Mouse (Mus musculus) adrenal gland, postnatal 10 days (tissue): ENCODE measurements at regions not wholly inside any gene's neighbourhood (a gene's known extent, or its start where the extent isn't known, plus 50 kb on each side); places are given as distances from the start of the nearest gene placed in this dataset.
"Not testable (repeated sequence)": the region's sequence is repeated elsewhere in the genome, so short reads cannot be mapped to it uniquely, and the experiment has no call there.

Source experiments
- DNase-seq: peaks from one replicate; pipeline ENCODE4 v3.0.0; 2021; ENCODE audit warnings: mixed read lengths

- DNase-seq: no peak
Measured at GRCm38 (mm10) chr14:48842861-48843260, 169.2 kb upstream of the Otx2 start.

DNA sequence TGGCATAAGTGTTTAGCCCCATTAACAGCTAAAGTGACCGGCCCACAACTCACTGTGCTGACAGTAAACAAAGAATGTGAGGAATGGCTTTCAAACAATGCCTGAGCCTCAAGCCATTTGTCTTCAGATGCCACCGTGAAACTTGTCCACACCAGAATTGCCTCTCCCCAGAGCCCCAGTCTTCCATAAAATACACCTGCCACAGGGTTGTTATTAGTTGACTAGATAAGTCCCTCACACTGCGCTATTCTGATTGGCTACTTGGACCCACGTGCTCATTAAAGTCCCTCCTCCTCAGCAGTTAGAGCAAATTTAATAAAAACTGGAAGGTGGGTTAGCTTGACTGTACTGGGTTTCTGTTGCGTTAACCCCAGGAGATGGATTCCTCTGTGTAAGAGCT lies 167.7 kb upstream of the Otx2 start:
- DNase-seq: no peak

- DNase-seq: no peak
Measured at GRCm38 (mm10) chr14:48837181-48837580, 163.6 kb upstream of the Otx2 start.

- DNase-seq: no peak
Measured at GRCm38 (mm10) chr14:48836071-48836470, 162.5 kb upstream of the Otx2 start.

DNA sequence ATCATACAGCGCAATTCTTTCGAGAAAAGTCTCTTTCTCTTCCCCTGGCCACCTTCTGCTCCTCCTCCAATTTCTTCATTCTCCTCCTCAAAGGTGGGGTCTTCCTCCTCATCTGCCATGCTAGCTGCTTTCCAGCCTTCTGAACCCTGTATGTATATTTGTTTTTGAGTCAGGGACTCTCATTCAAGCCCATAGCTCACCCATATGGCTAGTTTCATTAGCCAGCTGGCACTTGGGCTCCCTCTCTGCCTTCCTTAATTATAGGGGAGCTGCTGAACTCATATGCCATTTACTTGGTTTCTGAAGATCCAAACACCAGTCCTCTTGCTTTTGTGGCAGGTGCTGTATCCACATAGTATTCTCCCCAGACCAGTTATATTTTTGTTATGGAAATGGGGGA lies 160.8 kb upstream of the Otx2 start:
- DNase-seq: no peak

DNA sequence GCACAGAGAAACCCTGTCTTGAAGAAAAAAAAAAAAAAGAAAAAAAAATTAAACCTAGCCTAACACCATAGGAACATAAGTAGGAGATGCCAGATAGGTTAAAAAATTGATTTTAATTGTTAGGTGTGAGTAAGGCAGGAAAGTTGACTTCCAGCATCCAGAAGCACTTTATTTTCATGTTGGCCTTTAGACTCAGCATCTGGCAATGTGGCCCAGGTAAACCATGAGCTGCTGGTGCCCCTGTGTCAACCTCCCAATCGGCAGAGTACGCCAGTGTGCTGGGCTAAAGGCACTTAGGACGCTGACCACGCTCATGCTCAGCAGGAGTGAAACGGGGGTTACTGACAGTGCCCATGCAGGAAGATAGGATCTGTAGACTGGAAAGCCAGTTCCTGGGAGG lies 152.8 kb upstream of the Otx2 start:
- DNase-seq: no peak

- DNase-seq: no peak
Measured at GRCm38 (mm10) chr14:48824375-48824774, 150.8 kb upstream of the Otx2 start.

DNA sequence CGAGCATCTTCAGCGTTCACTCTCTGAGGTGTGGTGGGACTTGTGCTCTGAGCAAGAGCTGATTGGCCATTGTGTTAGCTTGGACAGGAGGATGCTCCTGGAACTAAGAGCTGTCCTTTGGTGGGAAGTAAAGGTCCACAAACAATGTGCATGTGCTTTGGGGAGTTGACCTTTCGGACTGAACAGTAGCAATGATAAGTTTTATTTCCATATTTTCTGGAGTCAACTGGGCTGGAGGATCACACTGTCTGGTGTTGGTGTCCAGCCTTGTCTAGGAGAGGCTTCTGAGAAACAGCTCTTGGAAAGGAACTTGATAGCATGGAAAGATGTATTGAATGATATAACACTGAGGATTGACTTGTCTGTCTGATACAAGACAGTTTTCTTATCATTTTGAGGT lies 142.3 kb upstream of the Otx2 start:
- DNase-seq: no peak

GRCm38 (mm10) chr14:48815231-48815728 lies 141.7 kb upstream of the Otx2 start:
- no peak for DNase-seq

GRCm38 (mm10) chr14:48812741-48813495 lies 139.3 kb upstream of the Otx2 start:
- no peak for DNase-seq

GRCm38 (mm10) chr14:48804098-48804497 lies 130.5 kb upstream of the Otx2 start:
- no peak for DNase-seq

GRCm38 (mm10) chr14:48801283-48801682 lies 127.7 kb upstream of the Otx2 start:
- no peak for DNase-seq

- no peak for DNase-seq
Measured at GRCm38 (mm10) chr14:48800857-48801256, 127.2 kb upstream of the Otx2 start.

DNA sequence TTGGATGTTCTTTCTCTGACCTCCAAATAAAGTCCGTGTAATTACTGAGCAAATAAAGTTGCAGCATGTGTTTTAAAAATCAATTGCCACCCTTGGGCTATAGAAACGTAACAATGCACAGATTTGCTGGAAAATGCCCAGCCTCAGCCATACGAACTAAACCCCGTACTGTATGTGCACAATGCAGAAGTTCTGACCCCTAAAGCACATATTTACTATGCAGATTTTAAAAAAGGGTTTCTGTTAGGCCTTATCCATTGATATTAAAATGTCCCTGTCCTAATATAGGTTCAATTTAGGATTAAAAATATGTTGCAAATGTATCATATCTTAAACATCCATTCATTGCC lies 126.5 kb upstream of the Otx2 start:
- no peak for DNase-seq

- DNase-seq: no peak
Measured at GRCm38 (mm10) chr14:48799442-48800099, 126.0 kb upstream of the Otx2 start.

GRCm38 (mm10) chr14:48791507-48791906 lies 117.9 kb upstream of the Otx2 start:
- DNase-seq: no peak

DNA sequence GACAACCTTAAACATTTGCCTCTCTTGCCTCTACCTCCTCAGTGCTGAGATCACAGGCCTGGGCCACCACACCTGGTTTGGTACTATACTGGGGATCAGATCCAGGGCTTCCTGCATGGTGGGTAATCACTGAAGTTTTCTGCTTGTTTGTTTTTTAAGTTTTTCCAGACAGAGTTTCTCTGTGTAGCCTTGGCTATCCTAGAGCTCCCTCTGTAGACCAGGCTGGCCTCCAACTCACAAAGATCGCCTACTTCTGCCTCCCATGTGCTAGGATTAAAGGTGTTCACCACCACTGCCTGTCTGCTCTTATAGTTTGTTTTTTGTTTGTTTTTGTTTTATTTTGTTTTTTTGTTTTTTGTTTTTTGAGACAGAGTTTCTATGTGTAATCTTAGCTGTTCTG lies 105.7 kb upstream of the Otx2 start:
- no peak for DNase-seq

- DNase-seq: no peak
Measured at GRCm38 (mm10) chr14:48770832-48771231, 97.2 kb upstream of the Otx2 start.

DNA sequence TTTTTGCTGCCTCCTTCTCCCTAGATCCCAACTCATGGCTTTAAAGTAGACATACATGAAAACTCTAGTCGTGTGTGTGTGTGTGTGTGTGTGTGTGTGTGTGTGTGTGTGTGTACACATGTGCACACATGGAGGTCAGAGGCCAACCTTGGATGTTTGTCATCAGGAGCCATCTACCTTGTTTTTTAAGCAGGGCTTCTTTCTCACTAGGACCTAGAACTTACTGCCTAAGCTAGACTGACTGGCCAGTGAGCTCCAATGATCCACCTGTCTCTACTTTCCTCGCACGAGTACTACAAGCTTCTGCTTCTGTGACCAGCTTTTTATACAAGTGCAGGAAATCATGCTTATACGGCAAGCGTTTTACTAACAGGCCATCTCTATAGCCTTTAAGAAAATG lies 89.1 kb upstream of the Otx2 start:
- DNase-seq: no peak

- no peak for DNase-seq
Measured at GRCm38 (mm10) chr14:48761002-48761648, 87.5 kb upstream of the Otx2 start.

DNA sequence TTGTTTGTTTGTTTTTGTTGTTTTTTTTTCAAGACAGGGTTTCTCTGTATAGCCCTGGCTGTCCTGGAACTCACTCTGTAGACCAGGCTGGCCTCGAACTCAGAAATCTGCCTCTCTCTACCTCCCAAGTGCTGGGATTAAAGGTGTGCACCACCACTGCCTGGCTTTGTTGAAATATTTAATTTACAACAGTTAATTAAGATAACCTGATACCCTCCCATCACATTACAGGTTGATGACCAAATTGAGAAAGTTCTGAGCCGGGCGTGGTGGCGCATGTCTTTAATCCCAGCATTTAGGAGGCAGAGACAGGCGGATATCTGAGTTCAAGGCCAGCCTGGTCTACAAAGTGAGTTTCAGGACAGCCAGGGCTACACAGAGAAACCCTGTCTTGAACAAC lies 81.5 kb upstream of the Otx2 start:
- not testable (repeated sequence) for DNase-seq

DNA sequence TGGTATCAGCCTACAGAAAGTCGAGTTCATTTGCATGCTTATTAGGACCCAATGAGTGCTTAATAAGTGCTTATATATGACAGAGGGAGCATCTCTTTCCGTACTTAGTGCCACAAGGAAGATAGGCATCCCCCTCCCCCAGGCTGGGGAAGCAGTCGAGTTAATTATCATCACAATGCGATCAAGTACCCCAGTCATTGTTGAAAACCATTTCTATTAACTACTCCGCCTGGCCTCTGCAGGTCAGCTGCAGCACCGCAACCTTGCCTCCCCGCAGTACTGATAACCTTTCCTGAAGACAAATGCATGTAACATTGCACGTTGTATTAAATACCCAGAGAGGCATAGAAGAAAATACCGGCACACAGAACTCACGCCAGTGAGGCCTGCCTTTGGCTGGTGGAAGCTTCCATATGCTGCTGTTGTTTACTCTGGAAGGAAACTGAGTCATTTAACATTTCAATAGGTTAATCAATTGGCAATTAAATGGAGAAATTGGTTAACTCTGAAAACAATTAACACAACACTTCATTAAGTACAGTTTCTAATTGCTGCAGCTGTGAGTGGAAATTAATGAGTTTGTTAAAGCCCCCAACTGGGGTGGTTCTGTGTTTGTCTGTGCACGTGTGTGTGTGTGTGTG lies 80.6 kb upstream of the Otx2 start:
- DNase-seq: no peak

- DNase-seq: no peak
Measured at GRCm38 (mm10) chr14:48753517-48754079, 80.0 kb upstream of the Otx2 start.
